Mouse (Mus musculus): ENCODE measurements around the gene Usp17lb.

- TF ChIP-seq CTCF (conservative IDR thresholded peaks at IDR 0.05; ENCODE audit: insufficient read depth, insufficient read length, low read depth, low read length) (no peak), POLR2A (IDR thresholded peaks at IDR 0.05; ENCODE audit: low read depth, low read length) (no peak)
Measured at GRCm38 (mm10) chr7:104855248-104855750, 12.9 kb upstream of the Usp17lb start.

Measured in kidney, adult 2 months (tissue).